Mouse (Mus musculus) spleen, adult 2 months (tissue): ENCODE data around the gene Igf2bp3.

Experiments used
- CTCF ChIP-seq: fragments of 200-500 bp; IDR thresholded peaks from 2 replicates; pipeline ENCODE4 v1.5.1; 2011; ENCODE audit warnings: mild to moderate bottlenecking, inconsistent platforms; ENCODE audit not compliant: insufficient read depth, insufficient read length, insufficient replicate concordance; ENCODE audit errors: extremely low read depth
- POLR2A ChIP-seq: fragments of 200-500 bp; IDR thresholded peaks from 2 replicates; pipeline ENCODE4 v1.6.1; 2011; ENCODE audit warnings: low read depth, low read length, inconsistent platforms

DNA sequence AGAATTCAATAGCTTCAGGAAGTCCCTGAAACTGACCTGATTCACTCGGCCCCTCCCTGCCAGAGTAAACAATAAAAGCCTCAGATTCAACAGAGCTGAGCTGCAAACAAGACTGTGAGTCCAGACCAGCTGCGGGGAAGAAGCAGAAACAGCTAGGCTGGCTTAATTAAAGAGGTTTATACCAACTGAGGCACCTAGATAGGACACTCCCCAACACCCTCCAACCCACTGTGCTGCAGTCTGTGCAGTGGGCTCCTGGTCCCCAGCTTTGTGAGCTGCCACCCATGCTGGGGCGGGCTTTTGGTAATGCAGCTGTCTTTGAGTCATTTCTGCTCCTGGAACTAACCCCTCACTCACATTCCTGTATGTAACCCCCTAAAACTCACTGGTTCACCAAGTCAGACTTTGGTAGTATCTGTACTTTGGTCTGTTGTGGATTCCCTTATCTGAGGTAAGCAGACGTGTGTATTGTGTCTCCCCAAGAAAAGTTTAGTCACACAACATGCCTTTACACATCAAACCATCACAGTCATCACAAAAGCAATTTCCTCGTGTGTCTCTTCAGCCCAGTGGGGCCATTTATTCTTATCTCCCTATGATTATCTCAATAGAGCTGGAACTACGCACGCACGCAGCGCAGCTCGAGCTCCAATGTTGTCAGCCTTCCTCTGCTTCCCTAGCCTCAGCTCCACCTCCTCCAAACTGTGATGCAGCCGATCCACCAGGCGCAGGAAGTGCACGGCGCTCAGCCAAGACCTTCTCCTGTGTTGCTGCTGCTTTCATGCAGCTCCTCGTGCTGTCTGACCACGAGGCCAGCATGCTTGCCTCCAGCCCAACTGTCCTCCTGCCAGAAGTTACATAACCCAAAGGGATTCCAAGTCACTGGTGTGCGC, 76.4 kb downstream of the Igf2bp3 start:
- TF ChIP-seq CTCF (no peak), POLR2A (no peak)
